ENCODE assay signal across 12 mouse cellular contexts in genomic region chr3:34671024-34671660, GRCm38 (mm10). TPM values are rescaled to one million over a fixed set of nuclear protein-coding genes. Genes with fewer than 3 reads are reported as not detected.
A peak's percentile ranks its signal among the peaks of the same experiment; 100 is the strongest.
DNase-seq lines count a peak whose midpoint lies in the region; ATAC-seq and TF ChIP-seq lines count a peak whose summit lies in the region.
"Had no signal": no experiment of that assay in that cellular context is flagged by ENCODE, and none has a peak within 500 bp of the region (broad histone marks: within the 10 kb centered on the region; RNA-seq: fewer than 3 reads in every experiment).

No protein-coding gene starts in this region.

- peak; percentile 43 for DNase-seq in ZHBTc4 (ENCODE audit: low read depth, low spot score)
- peak; percentile 91 for DNase-seq in midbrain, embryonic 11.5 days (ENCODE audit: low spot score, missing footprints)
- DNase-seq in layer of hippocampus, adult 18-20 months (ENCODE audit: low spot score in 2 of 2) = no peak
- DNase-seq in lung, adult 18-20 months = no peak
- no peak for DNase-seq in layer of hippocampus, adult 9-10 months (ENCODE audit: low spot score)
- DNase-seq: kidney, adult 2 months; lung, adult 2 months had no signal

- peak overlapping the region; percentile 37 for H3K4me2 ChIP-seq in forebrain, embryonic 12.5 days
- peak overlapping the region; percentile 20; the same call in 1 of the 2 replicates for H3K4me2 ChIP-seq in midbrain, embryonic 11.5 days
- H3K4me2 ChIP-seq: embryonic facial prominence, embryonic 13.5 days had no signal

- WGBS in forebrain, embryonic 12.5 days = 3% methylated on average over 15 of the region's 15 CpGs
- 2% methylated on average over 15 of the region's 15 CpGs for WGBS in midbrain, embryonic 11.5 days

- no peaks in the 10 kb centered on the region for H3K27me3 ChIP-seq in E14TG2a.4 (ENCODE audit: insufficient read depth, low read length)
- H3K27me3 ChIP-seq in forebrain, embryonic 12.5 days = peaks cover 15% of the 10 kb centered on the region
- no peaks in the 10 kb centered on the region; the same call in 1 of the 2 replicates for H3K27me3 ChIP-seq in midbrain, embryonic 11.5 days (ENCODE audit: control insufficient read depth, insufficient read depth, low read length)

- H3K27ac ChIP-seq in forebrain, embryonic 12.5 days = peak overlapping the region; percentile 78
- peak overlapping the region; percentile 45 for H3K27ac ChIP-seq in midbrain, embryonic 11.5 days (ENCODE audit: low read depth, low read length)
- H3K27ac ChIP-seq: embryonic facial prominence, embryonic 13.5 days had no signal

- H3K9me3 ChIP-seq in E14TG2a.4 (ENCODE audit: low read length) = no peaks in the 10 kb centered on the region
- no peaks in the 10 kb centered on the region for H3K9me3 ChIP-seq in forebrain, embryonic 12.5 days
- H3K9me3 ChIP-seq in midbrain, embryonic 11.5 days (ENCODE audit: control insufficient read depth, low read length) = no peaks in the 10 kb centered on the region
- H3K9me3 ChIP-seq: embryonic facial prominence, embryonic 13.5 days had no signal

- H3K4me1 ChIP-seq in E14TG2a.4 (replicated peaks; ENCODE audit: low read depth, low read length) = peaks cover 96% of the 10 kb centered on the region
- peaks cover 60% of the 10 kb centered on the region for H3K4me1 ChIP-seq in forebrain, embryonic 12.5 days
- H3K4me1 ChIP-seq in midbrain, embryonic 11.5 days (ENCODE audit: control insufficient read depth, insufficient read depth, low read length) = peaks cover 50% of the 10 kb centered on the region

- H3K9ac ChIP-seq in forebrain, embryonic 12.5 days = peak overlapping the region; percentile 18
- H3K9ac ChIP-seq in midbrain, embryonic 11.5 days (ENCODE audit: low read length) = peak overlapping the region; percentile 37; the same call in 1 of the 2 replicates
- H3K9ac ChIP-seq: embryonic facial prominence, embryonic 13.5 days had no signal

- peaks cover 14% of the 10 kb centered on the region for H3K36me3 ChIP-seq in E14TG2a.4 (ENCODE audit: insufficient read depth, low read length)
- peaks cover 18% of the 10 kb centered on the region for H3K36me3 ChIP-seq in forebrain, embryonic 12.5 days (replicated peaks)
- peaks cover 2% of the 10 kb centered on the region; the same call in 1 of the 2 replicates for H3K36me3 ChIP-seq in midbrain, embryonic 11.5 days (ENCODE audit: control insufficient read depth, insufficient read depth, low read length)
- H3K36me3 ChIP-seq: embryonic facial prominence, embryonic 13.5 days had no signal

- H3K4me3 ChIP-seq in E14TG2a.4 (replicated peaks; ENCODE audit: low read length) = peak overlapping the region; percentile 39
- no peak overlapping the region for H3K4me3 ChIP-seq in forebrain, embryonic 12.5 days (replicated peaks)
- no peak overlapping the region for H3K4me3 ChIP-seq in midbrain, embryonic 11.5 days (ENCODE audit: low read depth, low read length)
- H3K4me3 ChIP-seq: embryonic facial prominence, embryonic 13.5 days had no signal

- TF ChIP-seq CTCF in E14TG2a.4 (conservative IDR thresholded peaks at IDR 0.05; ENCODE audit: low read length) = peak; percentile 27

- no peak for ATAC-seq in forebrain, embryonic 12.5 days (ENCODE audit: low FRiP score)
- no peak for ATAC-seq in midbrain, embryonic 11.5 days (ENCODE audit: low FRiP score)
- ATAC-seq: activated CD4-positive, CD25-positive, alpha-beta regulatory T cell, adult 4 months had no signal

RNA-seq across cellular contexts. Expression of gene Sox2, which starts 20.9 kb away (rescaled TPM):
- polyA plus RNA-seq in forebrain, embryonic 12.5 days (2016; fragmentation: Nextera tagmentation; extraction: Ambion mirVana) = 75.5 and 77.0 TPM in 2 replicates
- polyA plus RNA-seq in midbrain, embryonic 11.5 days (2014; fragmentation: Nextera tagmentation; extraction: Ambion mirVana) = 48.7 and 49.5 TPM in 2 replicates
- 10 to 100 TPM; 41.6 to 53.0 TPM for total RNA-seq in layer of hippocampus, adult 18-20 months (2021)
- polyA plus RNA-seq: activated CD4-positive, CD25-positive, alpha-beta regulatory T cell, adult 4 months; heart, postnatal 0 days had no signal

Comparison
In these comparisons a context has a peak if more than half of its experiments do, and no peak if none do; other contexts are left out.
1. DNase-seq: peak in ZHBTc4 (single experiment) and midbrain, embryonic 11.5 days (single experiment); none in layer of hippocampus, adult 18-20 months (0 of 2), lung, adult 18-20 months (0 of 2) and layer of hippocampus, adult 9-10 months (single experiment).